Mouse (Mus musculus) heart, adult 2 months (tissue): ENCODE results near the gene Krt10.

Experiments
- CTCF ChIP-seq: fragments of 200-600 bp; IDR thresholded peaks from 2 replicates; pipeline ENCODE4 v1.8.1; 2022; ENCODE audit warnings: antibody characterized with exemption, mild to moderate bottlenecking, moderate library complexity
- EP300 ChIP-seq: fragments of 200-500 bp; IDR thresholded peaks from 2 replicates; pipeline ENCODE4 v1.6.1; 2011; ENCODE audit warnings: low read depth, low read length, control low read depth; ENCODE audit not compliant: insufficient read depth
- POLR2A ChIP-seq: fragments of 200-500 bp; IDR thresholded peaks from 2 replicates; pipeline ENCODE4 v1.6.1; 2011; ENCODE audit warnings: mild to moderate bottlenecking, low read depth, low read length, control low read depth; ENCODE audit not compliant: insufficient read depth

DNA sequence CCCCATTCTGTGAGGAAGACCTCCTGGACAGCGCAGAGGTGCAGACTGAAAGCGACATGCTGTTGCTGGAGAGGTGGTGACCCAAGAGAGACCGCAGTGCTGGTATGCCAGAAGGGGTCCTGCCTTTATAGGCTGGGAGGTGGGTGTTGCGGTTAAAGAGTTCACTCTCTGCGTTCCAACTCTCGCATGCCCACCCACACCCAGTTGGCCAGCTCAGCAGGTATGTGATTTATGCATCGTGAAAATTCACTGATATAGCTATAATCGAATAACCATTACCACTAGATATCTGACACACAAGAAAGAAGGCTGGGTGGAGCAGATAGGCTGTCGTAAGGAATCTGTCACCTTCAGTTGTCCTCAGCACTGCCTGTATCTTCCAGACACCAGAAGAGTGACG is 33.0 kb upstream of the Krt10 start, which contains the start of gene Krt12:
- TF ChIP-seq POLR2A (no peak), CTCF (no peak), EP300 (no peak)
